Mouse (Mus musculus): ENCODE results near the gene Sos1. TPM values are rescaled to one million over a fixed set of nuclear protein-coding genes. Genes with fewer than 3 reads are reported as not detected.

Sos1 gene
- total RNA-seq, 2 experiments from 2014 or later: 7.2 to 13.9 TPM

- ATAC-seq (replicated peaks; ENCODE audit: poor library complexity, severe bottlenecking): no peak
Measured at GRCm38 (mm10) chr17:80496607-80497170, 16.4 kb upstream of the Sos1 start.

- peak; percentile 36; the same call in 1 of the 2 replicates for ATAC-seq (replicated peaks; ENCODE audit: poor library complexity, severe bottlenecking)
Measured at GRCm38 (mm10) chr17:80496185-80496584, 15.9 kb upstream of the Sos1 start.

GRCm38 (mm10) chr17:80493891-80494290 is 13.6 kb upstream of the Sos1 start:
- ATAC-seq (replicated peaks; ENCODE audit: poor library complexity, severe bottlenecking): no peak

GRCm38 (mm10) chr17:80492811-80493210 is 12.6 kb upstream of the Sos1 start:
- ATAC-seq (replicated peaks; ENCODE audit: poor library complexity, severe bottlenecking): no peak

- ATAC-seq (replicated peaks; ENCODE audit: poor library complexity, severe bottlenecking): no peak
Measured at GRCm38 (mm10) chr17:80492274-80492673, 12.0 kb upstream of the Sos1 start.

- ATAC-seq (replicated peaks; ENCODE audit: poor library complexity, severe bottlenecking): no peak
Measured at GRCm38 (mm10) chr17:80490166-80490565, 9.9 kb upstream of the Sos1 start.

GRCm38 (mm10) chr17:80488918-80489317 is 8.7 kb upstream of the Sos1 start:
- no peak for ATAC-seq (replicated peaks; ENCODE audit: poor library complexity, severe bottlenecking)

- peak; percentile 29 for ATAC-seq (replicated peaks; ENCODE audit: poor library complexity, severe bottlenecking)
Measured at GRCm38 (mm10) chr17:80485160-80485559, 4.9 kb upstream of the Sos1 start.

GRCm38 (mm10) chr17:80480855-80481224 is 587 bp upstream of the Sos1 start:
- no peak for ATAC-seq (replicated peaks; ENCODE audit: poor library complexity, severe bottlenecking)

- ATAC-seq (replicated peaks; ENCODE audit: poor library complexity, severe bottlenecking): peak; percentile 45
Measured at GRCm38 (mm10) chr17:80479295-80480030, 790 bp downstream of the Sos1 start.

- ATAC-seq (replicated peaks; ENCODE audit: poor library complexity, severe bottlenecking): no peak
Measured at GRCm38 (mm10) chr17:80477679-80478078, 2.6 kb downstream of the Sos1 start.

GRCm38 (mm10) chr17:80476496-80476895 is 3.8 kb downstream of the Sos1 start:
- no peak for ATAC-seq (replicated peaks; ENCODE audit: poor library complexity, severe bottlenecking)

GRCm38 (mm10) chr17:80471056-80471802 is 9.0 kb downstream of the Sos1 start:
- ATAC-seq (replicated peaks; ENCODE audit: poor library complexity, severe bottlenecking): no peak

- peak; percentile 99 for ATAC-seq (replicated peaks; ENCODE audit: poor library complexity, severe bottlenecking)
Measured at GRCm38 (mm10) chr17:80468417-80468894, 11.8 kb downstream of the Sos1 start.

- ATAC-seq (replicated peaks; ENCODE audit: poor library complexity, severe bottlenecking): no peak
Measured at GRCm38 (mm10) chr17:80460258-80460657, 20.0 kb downstream of the Sos1 start.

- ATAC-seq (replicated peaks; ENCODE audit: poor library complexity, severe bottlenecking): peak; percentile 65
Measured at GRCm38 (mm10) chr17:80455648-80456047, 24.6 kb downstream of the Sos1 start.

GRCm38 (mm10) chr17:80450426-80451030 is 29.7 kb downstream of the Sos1 start:
- no peak for ATAC-seq (replicated peaks; ENCODE audit: poor library complexity, severe bottlenecking)

GRCm38 (mm10) chr17:80446470-80446869 is 33.8 kb downstream of the Sos1 start:
- ATAC-seq (replicated peaks; ENCODE audit: poor library complexity, severe bottlenecking): no peak

GRCm38 (mm10) chr17:80445433-80445832 is 34.8 kb downstream of the Sos1 start:
- no peak for ATAC-seq (replicated peaks; ENCODE audit: poor library complexity, severe bottlenecking)

GRCm38 (mm10) chr17:80435680-80436079 is 44.6 kb downstream of the Sos1 start:
- ATAC-seq (replicated peaks; ENCODE audit: poor library complexity, severe bottlenecking): no peak

- no peak for ATAC-seq (replicated peaks; ENCODE audit: poor library complexity, severe bottlenecking)
Measured at GRCm38 (mm10) chr17:80434430-80434829, 45.8 kb downstream of the Sos1 start.

All from granulocyte monocyte progenitor cell, adult 5-6 weeks (primary cell).